Mouse (Mus musculus) myocyte (in vitro differentiated cells): ENCODE results near the gene Cenpu.

Source experiments
- E2F4 ChIP-seq: IDR thresholded peaks from one replicate; pipeline ENCODE4 v1.6.1; 2011; ENCODE audit warnings: mild to moderate bottlenecking, control low read depth, moderate library complexity; ENCODE audit not compliant: insufficient read depth
- MAX ChIP-seq: IDR thresholded peaks from one replicate; pipeline ENCODE4 v1.6.1; 2011; ENCODE audit warnings: low read depth, mild to moderate bottlenecking, control low read depth
- MYOD1 ChIP-seq, 3 experiments: IDR thresholded peaks; one replicate each; pipeline ENCODE4 v1.6.1; 2011; ENCODE audit warnings: control low read depth in 2 of 3, low read depth in 2 of 3, mild to moderate bottlenecking in 2 of 3, moderate library complexity in 1 of 3; ENCODE audit not compliant: insufficient read length in 2 of 3, control insufficient read depth in 1 of 3
- POLR2A ChIP-seq: IDR thresholded peaks from one replicate; pipeline ENCODE4 v1.6.1; 2011; ENCODE audit warnings: low read depth, mild to moderate bottlenecking, control low read depth, moderate library complexity; ENCODE audit not compliant: insufficient read length
- REST ChIP-seq: IDR thresholded peaks from one replicate; pipeline ENCODE4 v1.6.1; 2011; ENCODE audit warnings: mild to moderate bottlenecking, control low read depth, moderate library complexity; ENCODE audit not compliant: insufficient read depth, insufficient read length
- TCF12 ChIP-seq: IDR thresholded peaks from one replicate; pipeline ENCODE4 v1.6.1; 2011; ENCODE audit warnings: mild to moderate bottlenecking, control low read depth; ENCODE audit not compliant: poor library complexity, insufficient read depth, severe bottlenecking
- TCF3 ChIP-seq: IDR thresholded peaks from one replicate; pipeline ENCODE4 v1.6.1; 2011; ENCODE audit warnings: low read depth, control low read depth; ENCODE audit not compliant: insufficient read length
- USF1 ChIP-seq: IDR thresholded peaks from one replicate; pipeline ENCODE4 v1.6.1; 2011; ENCODE audit warnings: low read depth, mild to moderate bottlenecking, control low read depth, moderate library complexity

DNA sequence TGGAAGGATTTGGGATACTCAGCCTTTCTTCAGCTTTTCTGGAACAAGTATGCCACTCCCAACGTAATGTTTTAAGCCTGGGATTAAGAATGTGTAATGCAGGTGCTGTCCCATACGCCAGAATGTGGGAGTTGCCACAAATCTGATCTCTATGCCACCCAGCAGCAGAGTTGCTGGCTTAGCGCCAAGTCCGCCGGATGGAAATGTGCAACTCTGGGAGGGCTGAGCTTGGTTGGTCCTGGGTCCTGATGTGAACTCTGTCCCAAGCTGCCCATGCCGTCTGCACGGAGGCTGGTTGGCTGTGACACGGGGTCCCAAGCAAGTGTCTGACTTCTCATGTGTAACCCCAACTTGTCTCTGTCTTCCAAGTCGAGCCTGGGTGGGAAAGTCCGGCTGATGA lies 25.0 kb upstream of the Cenpu start:
- TF ChIP-seq USF1 (no peak), MAX (no peak), POLR2A (no peak), TCF3 (no peak), E2F4 (no peak), REST (no peak), MYOD1 (IDR thresholded peaks at IDR 0.05; ENCODE audit: control insufficient read depth in 1 of 3, insufficient read length in 2 of 3, low read depth in 2 of 3) (no peak), TCF12 (no peak)
